ENCODE assay signal across 9 mouse cellular contexts in genomic region chr8:123422056-123422780, GRCm38 (mm10). TPM values are rescaled to one million over a fixed set of nuclear protein-coding genes. Genes with fewer than 3 reads are reported as not detected.
A peak's percentile ranks its signal among the peaks of the same experiment; 100 is the strongest.
DNase-seq lines count a peak whose midpoint lies in the region; ATAC-seq and TF ChIP-seq lines count a peak whose summit lies in the region.
"Had no signal": no experiment of that assay in that cellular context is flagged by ENCODE, and none has a peak within 500 bp of the region (broad histone marks: within the 10 kb centered on the region; RNA-seq: fewer than 3 reads in every experiment).

No protein-coding gene starts in this region.

- H3K27ac ChIP-seq in ES-Bruce4 (ENCODE audit: insufficient read depth, low read length), result peak overlapping the region; percentile 84
- H3K27ac ChIP-seq in heart, embryonic 16.5 days (ENCODE audit: low read length), result no peak overlapping the region
- H3K27ac ChIP-seq in neural tube, embryonic 13.5 days (replicated peaks), result no peak overlapping the region

- peak; percentile 51 for TF ChIP-seq EP300 in ES-Bruce4 (IDR thresholded peaks at IDR 0.05; ENCODE audit: insufficient read depth, low read depth, low read length)

- H3K36me3 ChIP-seq in ES-Bruce4 (ENCODE audit: control insufficient read depth, insufficient read depth, low read length, poor library complexity, severe bottlenecking), result peaks cover 5% of the 10 kb centered on the region; the same call in 1 of the 2 replicates
- H3K36me3 ChIP-seq in heart, embryonic 16.5 days (ENCODE audit: control insufficient read depth, insufficient read depth), result no peaks in the 10 kb centered on the region
- H3K36me3 ChIP-seq in neural tube, embryonic 13.5 days, result peaks cover 62% of the 10 kb centered on the region

- peak; percentile 93 for DNase-seq in brain, adult 2 months (ENCODE audit: low read depth, low spot score)
- peak; percentile 87 to 89 for DNase-seq in kidney, postnatal 36 days
- peak; percentile 56 to 73 for DNase-seq in lung, adult 18-20 months
- peak; percentile 72 for DNase-seq in thymus, postnatal 0 days (ENCODE audit: low spot score)

- TF ChIP-seq CTCF in ES-Bruce4 (IDR thresholded peaks at IDR 0.05; ENCODE audit: low read depth, low read length), result peak; percentile 72

- peaks cover 10% of the 10 kb centered on the region for H3K9me3 ChIP-seq in ES-Bruce4 (replicated peaks; ENCODE audit: control insufficient read depth, insufficient read depth, low read length, poor library complexity, severe bottlenecking)
- H3K9me3 ChIP-seq in heart, embryonic 16.5 days (replicated peaks; ENCODE audit: control insufficient read depth, low read length), result peaks cover 13% of the 10 kb centered on the region
- peaks cover 10% of the 10 kb centered on the region for H3K9me3 ChIP-seq in neural tube, embryonic 13.5 days

- peak overlapping the region; percentile 51; the same call in 1 of the 2 replicates for H3K9ac ChIP-seq in ES-Bruce4 (ENCODE audit: low read depth, poor library complexity, severe bottlenecking)
- no peak overlapping the region for H3K9ac ChIP-seq in heart, embryonic 16.5 days (ENCODE audit: low read length)
- no peak overlapping the region for H3K9ac ChIP-seq in neural tube, embryonic 13.5 days

- H3K4me1 ChIP-seq in ES-Bruce4 (ENCODE audit: control insufficient read depth, insufficient read depth, low read length), result no peaks in the 10 kb centered on the region
- peaks cover 3% of the 10 kb centered on the region; the same call in 1 of the 2 replicates for H3K4me1 ChIP-seq in heart, embryonic 16.5 days (ENCODE audit: control insufficient read depth, insufficient read depth, low read length)
- H3K4me1 ChIP-seq in neural tube, embryonic 13.5 days (replicated peaks), result peaks cover 29% of the 10 kb centered on the region

- WGBS in heart, embryonic 16.5 days, result 5% methylated on average over 17 of the region's 17 CpGs
- 18% methylated on average over 17 of the region's 17 CpGs for WGBS in neural tube, embryonic 13.5 days

- peak overlapping the region; percentile 27; the same call in 1 of the 2 replicates for H3K4me3 ChIP-seq in ES-Bruce4 (ENCODE audit: low read depth, low read length)
- H3K4me3 ChIP-seq in heart, embryonic 16.5 days (ENCODE audit: low read length), result peak overlapping the region; percentile 42
- no peak overlapping the region for H3K4me3 ChIP-seq in neural tube, embryonic 13.5 days

- ATAC-seq in erythroblast, adult 5-6 weeks (replicated peaks; ENCODE audit: low FRiP score, poor library complexity, severe bottlenecking), result peak; percentile 80
- no peak; the same call in 1 of the 2 replicates for ATAC-seq in heart, embryonic 16.5 days (replicated peaks; ENCODE audit: extremely low read depth, insufficient read depth, low FRiP score)
- ATAC-seq in neural tube, embryonic 13.5 days (ENCODE audit: low read depth), result peak; percentile 52; the same call in 1 of the 2 replicates

- no peaks in the 10 kb centered on the region for H3K27me3 ChIP-seq in ES-Bruce4 (ENCODE audit: control insufficient read depth, insufficient read depth, low read length, poor library complexity, severe bottlenecking)
- H3K27me3 ChIP-seq in heart, embryonic 16.5 days (ENCODE audit: control insufficient read depth, insufficient read depth, low read length), result no peaks in the 10 kb centered on the region
- no peaks in the 10 kb centered on the region for H3K27me3 ChIP-seq in neural tube, embryonic 13.5 days

- H3K4me2 ChIP-seq in heart, embryonic 16.5 days (ENCODE audit: low read depth, low read length), result peak overlapping the region; percentile 69
- peak overlapping the region; percentile 38 for H3K4me2 ChIP-seq in neural tube, embryonic 13.5 days

- TF ChIP-seq POLR2A in ES-Bruce4 (IDR thresholded peaks at IDR 0.05; ENCODE audit: insufficient read depth, low read length), result no peak

RNA-seq across cellular contexts. Expression of gene Def8, which starts 1.1 kb away (rescaled TPM):
- polyA plus RNA-seq in ES-Bruce4 (2011; ENCODE audit: insufficient read depth, insufficient read length, low read depth, missing spikeins), result 76.6 and 81.6 TPM in 2 replicates
- total RNA-seq in erythroblast, adult 5-6 weeks (2015; ENCODE audit: low replicate concordance), result 11.3 and 15.8 TPM in 2 replicates
- 12.8 and 16.5 TPM in 2 replicates for total RNA-seq in erythroblast, adult 5-6 weeks (2017; ENCODE audit: low replicate concordance)
- 31.3 and 31.8 TPM in 2 replicates for polyA plus RNA-seq in heart, embryonic 16.5 days (2015; fragmentation: Nextera tagmentation; extraction: Ambion mirVana)
- 43.3 and 44.5 TPM in 2 replicates for polyA plus RNA-seq in neural tube, embryonic 13.5 days (2015; fragmentation: Nextera tagmentation; extraction: Ambion mirVana)
- polyA plus RNA-seq in thymus, postnatal 0 days (2015; fragmentation: Nextera tagmentation; extraction: Ambion mirVana), result 21.3 and 24.0 TPM in 2 replicates

RNA-seq across cellular contexts. Expression of gene Tubb3, which starts 11.0 kb away (rescaled TPM):
- polyA plus RNA-seq in ES-Bruce4 (2011; ENCODE audit: insufficient read depth, insufficient read length, low read depth, missing spikeins), result 19.6 and 20.1 TPM in 2 replicates
- 3.8 TPM in 1 of 2 replicates, not detected in the other for total RNA-seq in erythroblast, adult 5-6 weeks (2015; ENCODE audit: low replicate concordance)
- not detected in 2 replicates for total RNA-seq in erythroblast, adult 5-6 weeks (2017; ENCODE audit: low replicate concordance)
- 4.6 and 6.9 TPM in 2 replicates for polyA plus RNA-seq in heart, embryonic 16.5 days (2015; fragmentation: Nextera tagmentation; extraction: Ambion mirVana)
- polyA plus RNA-seq in neural tube, embryonic 13.5 days (2015; fragmentation: Nextera tagmentation; extraction: Ambion mirVana), result 1,543 and 1,658 TPM in 2 replicates
- polyA plus RNA-seq in thymus, postnatal 0 days (2015; fragmentation: Nextera tagmentation; extraction: Ambion mirVana), result 11.9 and 16.3 TPM in 2 replicates

RNA-seq across cellular contexts. Expression of gene Mc1r, which starts 15.3 kb away (rescaled TPM):
- not detected in 2 replicates for polyA plus RNA-seq in ES-Bruce4 (2011; ENCODE audit: insufficient read depth, insufficient read length, low read depth, missing spikeins)
- total RNA-seq in erythroblast, adult 5-6 weeks (2015; ENCODE audit: low replicate concordance), result not detected in 2 replicates
- total RNA-seq in erythroblast, adult 5-6 weeks (2017; ENCODE audit: low replicate concordance), result not detected in 2 replicates
- 0.04 and 0.13 TPM in 2 replicates for polyA plus RNA-seq in heart, embryonic 16.5 days (2015; fragmentation: Nextera tagmentation; extraction: Ambion mirVana)
- polyA plus RNA-seq in neural tube, embryonic 13.5 days (2015; fragmentation: Nextera tagmentation; extraction: Ambion mirVana), result 0.21 and 0.22 TPM in 2 replicates
- 0.28 and 0.56 TPM in 2 replicates for polyA plus RNA-seq in thymus, postnatal 0 days (2015; fragmentation: Nextera tagmentation; extraction: Ambion mirVana)
- total RNA-seq: hematopoietic stem cell, adult 5-6 weeks had no signal

RNA-seq across cellular contexts. Expression of gene Tcf25, which starts 48.7 kb away (rescaled TPM):
- 239 TPM in 2 replicates for polyA plus RNA-seq in ES-Bruce4 (2011; ENCODE audit: insufficient read depth, insufficient read length, low read depth, missing spikeins)
- total RNA-seq in erythroblast, adult 5-6 weeks (2015; ENCODE audit: low replicate concordance), result 25.3 and 45.0 TPM in 2 replicates
- 19.5 and 29.4 TPM in 2 replicates for total RNA-seq in erythroblast, adult 5-6 weeks (2017; ENCODE audit: low replicate concordance)
- 143 and 152 TPM in 2 replicates for polyA plus RNA-seq in heart, embryonic 16.5 days (2015; fragmentation: Nextera tagmentation; extraction: Ambion mirVana)
- 317 and 328 TPM in 2 replicates for polyA plus RNA-seq in neural tube, embryonic 13.5 days (2015; fragmentation: Nextera tagmentation; extraction: Ambion mirVana)
- polyA plus RNA-seq in thymus, postnatal 0 days (2015; fragmentation: Nextera tagmentation; extraction: Ambion mirVana), result 155 and 165 TPM in 2 replicates

RNA-seq across cellular contexts. Expression of gene Afg3l1, which starts 55.5 kb away (rescaled TPM):
- polyA plus RNA-seq in ES-Bruce4 (2011; ENCODE audit: insufficient read depth, insufficient read length, low read depth, missing spikeins), result 42.0 and 45.3 TPM in 2 replicates
- 6.1 and 10.4 TPM in 2 replicates for total RNA-seq in erythroblast, adult 5-6 weeks (2015; ENCODE audit: low replicate concordance)
- 2.6 and 6.7 TPM in 2 replicates for total RNA-seq in erythroblast, adult 5-6 weeks (2017; ENCODE audit: low replicate concordance)
- polyA plus RNA-seq in heart, embryonic 16.5 days (2015; fragmentation: Nextera tagmentation; extraction: Ambion mirVana), result 44.3 and 44.6 TPM in 2 replicates
- 50.8 and 54.0 TPM in 2 replicates for polyA plus RNA-seq in neural tube, embryonic 13.5 days (2015; fragmentation: Nextera tagmentation; extraction: Ambion mirVana)
- polyA plus RNA-seq in thymus, postnatal 0 days (2015; fragmentation: Nextera tagmentation; extraction: Ambion mirVana), result 37.1 and 47.2 TPM in 2 replicates

Comparison
In these comparisons a context has a peak if more than half of its experiments do, and no peak if none do; other contexts are left out.
1. RNA of gene Tubb3, which starts 11.0 kb away (polyA plus RNA-seq): 1,543 to 1,658 TPM in neural tube, embryonic 13.5 days; 19.6 to 20.1 TPM in ES-Bruce4, 11.9 to 16.3 TPM in thymus, postnatal 0 days and 4.6 to 6.9 TPM in heart, embryonic 16.5 days; every median in the first group is over 10 times any median in the second.
2. Peak in every context shown above with its lines, with median percentiles within 50 percentile points of each other: DNase-seq.